Mouse (Mus musculus): ENCODE measurements at regions not wholly inside any gene's neighbourhood (a gene's known extent, or its start where the extent isn't known, plus 50 kb on each side); places are given as distances from the start of the nearest gene placed in this dataset.
A peak's percentile ranks its signal among the peaks of the same experiment; 100 is the strongest.
"Not testable (repeated sequence)": the region's sequence is repeated elsewhere in the genome, so short reads cannot be mapped to it uniquely, and the experiment has no call there.

DNA sequence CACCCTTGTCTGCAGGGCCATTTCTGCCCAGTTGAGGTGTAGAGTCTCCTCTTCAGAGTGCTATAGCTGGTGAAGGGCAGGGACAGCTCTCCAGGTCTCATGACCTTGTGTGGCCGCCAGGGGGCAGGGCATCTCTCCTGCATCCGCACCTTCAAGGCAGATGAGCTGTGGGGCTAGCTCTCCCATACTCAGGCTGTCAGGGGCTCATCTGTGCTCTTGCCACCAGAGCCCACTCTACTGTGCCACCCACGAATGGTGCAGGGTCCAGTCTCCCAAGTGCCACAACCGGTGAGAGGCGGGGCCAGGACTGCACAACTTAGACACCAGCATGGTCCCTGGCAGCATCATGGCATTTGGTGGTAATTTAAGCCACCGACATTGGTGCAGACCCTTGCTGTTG lies 111.3 kb downstream of the Syt10 start:
- Histone ChIP-seq H3K27me3 (ENCODE audit: insufficient read depth, poor library complexity, severe bottlenecking) (no peaks in the 10 kb centered on the region), H3K36me3 (no peaks in the 10 kb centered on the region), H3K4me1 (no peaks in the 10 kb centered on the region), H3K4me3 (no peak overlapping the region), H3K9me3 (no peaks in the 10 kb centered on the region), H3K27ac (no peak overlapping the region)
- peak; percentile 76 for DNase-seq (ENCODE audit: low spot score)
- WGBS, result 26% methylated on average over 6 of the region's 6 CpGs

DNA sequence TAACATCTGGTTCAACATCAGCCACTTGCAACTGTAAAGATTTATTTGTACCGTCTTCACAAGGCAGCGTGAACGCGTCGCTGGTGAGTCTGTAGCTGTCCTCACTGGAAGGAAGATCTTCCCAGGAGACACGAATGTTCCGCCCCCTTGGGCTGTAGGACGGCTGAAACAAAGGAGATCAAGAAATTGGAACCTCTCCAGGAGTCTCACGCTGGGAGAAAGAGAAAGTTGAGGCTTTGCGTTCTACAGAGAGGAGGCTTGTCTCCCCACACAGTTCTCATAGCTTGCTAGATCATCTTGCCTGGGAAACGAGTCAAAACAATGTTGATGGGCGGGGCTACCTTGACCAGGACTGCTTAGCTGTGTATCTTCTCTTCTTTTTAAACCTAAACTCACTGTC lies 117.3 kb downstream of the Syt10 start:
- no peaks in the 10 kb centered on the region for H3K9me3 ChIP-seq
- no peak overlapping the region for H3K27ac ChIP-seq
- no peaks in the 10 kb centered on the region for H3K27me3 ChIP-seq (ENCODE audit: insufficient read depth, poor library complexity, severe bottlenecking)
- H3K4me1 ChIP-seq, result no peaks in the 10 kb centered on the region
- 67% methylated on average over 12 of the region's 12 CpGs for WGBS
- no peak overlapping the region for H3K4me3 ChIP-seq
- no peak for DNase-seq (ENCODE audit: low spot score)
- H3K36me3 ChIP-seq, result no peaks in the 10 kb centered on the region

DNA sequence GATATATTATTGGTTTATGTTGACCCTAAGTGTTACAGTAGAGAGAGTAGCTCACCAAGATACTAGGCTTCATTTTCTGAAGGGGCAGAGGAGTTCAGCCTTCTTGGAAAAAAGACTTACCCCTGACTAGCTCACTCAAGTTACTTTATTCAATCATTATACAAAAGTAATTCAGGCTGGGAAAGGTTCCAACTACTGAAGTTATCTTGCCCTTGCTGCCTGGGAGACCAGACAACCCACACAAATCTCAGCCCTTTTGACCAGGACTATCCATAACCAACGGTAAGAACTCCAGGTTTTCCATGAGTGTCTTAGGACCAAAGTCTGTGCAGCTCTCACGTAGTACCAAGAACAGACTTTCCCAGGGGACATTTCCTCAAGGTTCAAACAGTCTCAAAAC lies 105.5 kb upstream of the Rabl2 start:
- Histone ChIP-seq H3K4me3 (no peak overlapping the region), H3K4me1 (no peaks in the 10 kb centered on the region), H3K27me3 (ENCODE audit: insufficient read depth, poor library complexity, severe bottlenecking) (no peaks in the 10 kb centered on the region), H3K36me3 (no peaks in the 10 kb centered on the region), H3K27ac (no peak overlapping the region), H3K9me3 (peaks cover 5% of the 10 kb centered on the region; the same call in 1 of the 2 replicates)
- 79% methylated on average over 2 of the region's 2 CpGs for WGBS
- DNase-seq (ENCODE audit: low spot score), result no peak

DNA sequence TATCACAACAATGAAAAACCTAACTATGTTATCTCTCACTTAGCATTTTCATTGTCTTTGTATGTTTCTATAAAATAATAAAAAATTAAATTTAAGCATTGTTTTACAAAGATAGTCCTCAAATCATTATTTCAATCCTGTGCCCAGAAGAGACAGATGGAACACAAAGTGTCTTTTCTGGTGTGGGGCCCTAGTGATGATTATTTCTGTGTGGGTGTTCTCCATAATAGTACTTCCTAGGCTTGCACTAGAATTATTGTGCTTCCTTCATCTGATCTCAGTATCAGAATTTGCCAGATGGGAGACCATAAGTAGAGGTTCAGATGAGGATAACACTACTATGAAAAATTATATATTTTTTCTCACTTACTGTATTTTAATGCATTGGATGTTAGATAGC lies 84.6 kb upstream of the Rabl2 start:
- no peaks in the 10 kb centered on the region for H3K4me1 ChIP-seq
- no peak overlapping the region for H3K27ac ChIP-seq
- no peaks in the 10 kb centered on the region for H3K9me3 ChIP-seq
- H3K27me3 ChIP-seq (ENCODE audit: insufficient read depth, poor library complexity, severe bottlenecking), result no peaks in the 10 kb centered on the region
- H3K36me3 ChIP-seq, result no peaks in the 10 kb centered on the region
- no peak for DNase-seq (ENCODE audit: low spot score)
- H3K4me3 ChIP-seq, result no peak overlapping the region

DNA sequence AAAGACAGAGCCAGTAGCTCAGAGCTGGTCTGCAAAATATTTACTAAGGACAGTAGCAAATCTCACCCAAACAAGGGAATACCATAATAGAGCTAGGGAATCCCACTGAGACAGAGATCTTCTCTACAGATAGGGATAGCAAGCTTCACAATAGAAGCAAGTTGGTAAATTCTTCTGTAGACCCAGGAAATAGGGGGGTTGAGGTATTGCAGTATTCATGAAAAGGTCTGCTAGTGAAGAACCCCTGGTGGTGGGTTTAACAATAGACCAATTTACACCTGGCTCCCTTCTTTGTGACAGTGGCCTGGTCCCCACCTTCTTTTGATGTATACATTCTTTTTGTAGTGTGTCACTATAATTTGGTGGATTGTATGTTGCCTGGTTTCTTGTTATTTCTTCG lies 64.8 kb upstream of the Rabl2 start:
- not testable (repeated sequence) for H3K36me3 ChIP-seq; DNase-seq (ENCODE audit: low spot score); H3K9me3 ChIP-seq; H3K27ac ChIP-seq; H3K4me3 ChIP-seq; H3K27me3 ChIP-seq (ENCODE audit: insufficient read depth, poor library complexity, severe bottlenecking); H3K4me1 ChIP-seq
- 69% methylated on average over 1 of the region's 1 CpGs for WGBS
